24 mouse cellular contexts compared by ENCODE assay signal in genomic region chr5:102767822-102768221, GRCm38 (mm10).
DNase-seq lines count a peak whose midpoint lies in the region; ATAC-seq lines count a peak whose summit lies in the region.
"Had no signal": no experiment of that assay in that cellular context is flagged by ENCODE, and none has a peak within 500 bp of the region (broad histone marks: within the 10 kb centered on the region; RNA-seq: fewer than 3 reads in every experiment).

No protein-coding gene starts in this region.

- H3K4me1 ChIP-seq in heart, embryonic 15.5 days (replicated peaks): peaks cover 21% of the 10 kb centered on the region
- H3K4me1 ChIP-seq in kidney, embryonic 15.5 days: peaks cover 36% of the 10 kb centered on the region
- H3K4me1 ChIP-seq in limb, embryonic 13.5 days: peaks cover 34% of the 10 kb centered on the region
- peaks cover 18% of the 10 kb centered on the region for H3K4me1 ChIP-seq in limb, embryonic 15.5 days
- H3K4me1 ChIP-seq: forebrain, embryonic 15.5 days; liver, embryonic 15.5 days had no signal

- intact Hi-C loops in heart, postnatal 25 days (cut with DNase I): loop anchor here (5.0 to 10.0 kb wide), 3 partner anchors 61 to 563 kb away; no protein-coding TSS in a partner anchor

- no peaks in the 10 kb centered on the region for H3K36me3 ChIP-seq in heart, embryonic 15.5 days
- H3K36me3 ChIP-seq in kidney, embryonic 15.5 days: no peaks in the 10 kb centered on the region
- no peaks in the 10 kb centered on the region for H3K36me3 ChIP-seq in limb, embryonic 13.5 days
- H3K36me3 ChIP-seq in limb, embryonic 15.5 days: no peaks in the 10 kb centered on the region
- H3K36me3 ChIP-seq: embryonic facial prominence, embryonic 12.5 days; forebrain, embryonic 10.5 days; forebrain, embryonic 15.5 days; intestine, embryonic 15.5 days; liver, embryonic 15.5 days; midbrain, embryonic 10.5 days; midbrain, embryonic 15.5 days; stomach, embryonic 15.5 days had no signal

- H3K4me2 ChIP-seq in heart, embryonic 15.5 days: no peak overlapping the region
- H3K4me2 ChIP-seq in kidney, embryonic 15.5 days: peak overlapping the region; percentile 7; the same call in 1 of the 2 replicates
- H3K4me2 ChIP-seq in limb, embryonic 13.5 days (replicated peaks): peak overlapping the region; percentile 25
- H3K4me2 ChIP-seq in limb, embryonic 15.5 days: no peak overlapping the region
- H3K4me2 ChIP-seq: embryonic facial prominence, embryonic 12.5 days; forebrain, embryonic 15.5 days; liver, embryonic 15.5 days had no signal

- H3K9ac ChIP-seq in heart, embryonic 15.5 days: no peak overlapping the region
- no peak overlapping the region for H3K9ac ChIP-seq in kidney, embryonic 15.5 days
- H3K9ac ChIP-seq in limb, embryonic 13.5 days: no peak overlapping the region
- H3K9ac ChIP-seq in limb, embryonic 15.5 days: no peak overlapping the region
- H3K9ac ChIP-seq: embryonic facial prominence, embryonic 12.5 days; forebrain, embryonic 15.5 days; intestine, embryonic 15.5 days; liver, embryonic 15.5 days; lung, embryonic 14.5 days; midbrain, embryonic 15.5 days; stomach, embryonic 15.5 days had no signal

- WGBS in heart, embryonic 15.5 days: 72% methylated on average over 7 of the region's 7 CpGs
- WGBS in kidney, embryonic 15.5 days: 70% methylated on average over 7 of the region's 7 CpGs
- 31% methylated on average over 7 of the region's 7 CpGs for WGBS in limb, embryonic 13.5 days
- 26% methylated on average over 7 of the region's 7 CpGs for WGBS in limb, embryonic 15.5 days

- H3K27me3 ChIP-seq in heart, embryonic 15.5 days: no peaks in the 10 kb centered on the region
- no peaks in the 10 kb centered on the region for H3K27me3 ChIP-seq in kidney, embryonic 15.5 days
- no peaks in the 10 kb centered on the region for H3K27me3 ChIP-seq in limb, embryonic 13.5 days
- no peaks in the 10 kb centered on the region for H3K27me3 ChIP-seq in limb, embryonic 15.5 days
- H3K27me3 ChIP-seq: embryonic facial prominence, embryonic 12.5 days; forebrain, embryonic 15.5 days; intestine, embryonic 15.5 days; liver, embryonic 15.5 days; midbrain, embryonic 15.5 days; stomach, embryonic 15.5 days had no signal

- ATAC-seq in heart, embryonic 15.5 days (replicated peaks; ENCODE audit: insufficient number of reproducible peaks, insufficient read depth, low FRiP score, low read depth): no peak
- ATAC-seq in kidney, embryonic 15.5 days (replicated peaks; ENCODE audit: low FRiP score): no peak
- ATAC-seq in limb, embryonic 13.5 days (ENCODE audit: low FRiP score, low read depth): peak; percentile 49; the same call in 1 of the 2 replicates
- ATAC-seq in limb, embryonic 15.5 days (ENCODE audit: insufficient number of reproducible peaks, low FRiP score, low TSS enrichment, low read depth): no peak
- ATAC-seq: forebrain, embryonic 15.5 days had no signal

- DNase-seq in heart, postnatal 25 days (ENCODE audit: low spot score): no peak
- DNase-seq in kidney, postnatal 36 days: no peak
- DNase-seq: adrenal gland, postnatal 25 days; B cell, adult 2 months; cerebellum, adult 11-12 months; cerebellum, adult 9-11 months; gastrocnemius, postnatal 36 days; lung, postnatal 14 days; right cerebral cortex, postnatal 25 days had no signal

- H3K27ac ChIP-seq in heart, embryonic 15.5 days: peak overlapping the region; percentile 22; the same call in 1 of the 2 replicates
- H3K27ac ChIP-seq in kidney, embryonic 15.5 days: peak overlapping the region; percentile 87
- H3K27ac ChIP-seq in limb, embryonic 13.5 days: peak overlapping the region; percentile 70
- H3K27ac ChIP-seq in limb, embryonic 15.5 days: peak overlapping the region; percentile 19; the same call in 1 of the 2 replicates
- H3K27ac ChIP-seq: embryonic facial prominence, embryonic 12.5 days; forebrain, embryonic 10.5 days; forebrain, embryonic 15.5 days; intestine, embryonic 15.5 days; layer of hippocampus, adult 2 months; left cerebral cortex, adult 2 months; liver, embryonic 15.5 days; midbrain, embryonic 15.5 days; stomach, embryonic 15.5 days had no signal

- no peaks in the 10 kb centered on the region for H3K9me3 ChIP-seq in heart, embryonic 15.5 days (replicated peaks)
- H3K9me3 ChIP-seq in kidney, embryonic 15.5 days (replicated peaks): no peaks in the 10 kb centered on the region
- H3K9me3 ChIP-seq in limb, embryonic 13.5 days: no peaks in the 10 kb centered on the region
- H3K9me3 ChIP-seq in limb, embryonic 15.5 days: no peaks in the 10 kb centered on the region
- H3K9me3 ChIP-seq: embryonic facial prominence, embryonic 12.5 days; forebrain, embryonic 10.5 days; forebrain, embryonic 15.5 days; intestine, embryonic 15.5 days; liver, embryonic 15.5 days; midbrain, embryonic 10.5 days; midbrain, embryonic 15.5 days; stomach, embryonic 15.5 days had no signal

- no peak overlapping the region for H3K4me3 ChIP-seq in heart, embryonic 15.5 days
- H3K4me3 ChIP-seq in kidney, embryonic 15.5 days (replicated peaks): no peak overlapping the region
- H3K4me3 ChIP-seq in limb, embryonic 13.5 days: no peak overlapping the region
- H3K4me3 ChIP-seq in limb, embryonic 15.5 days: no peak overlapping the region
- H3K4me3 ChIP-seq: embryonic facial prominence, embryonic 12.5 days; forebrain, embryonic 10.5 days; forebrain, embryonic 15.5 days; intestine, embryonic 15.5 days; layer of hippocampus, adult 2 months; left cerebral cortex, adult 2 months; liver, embryonic 15.5 days; midbrain, embryonic 10.5 days; midbrain, embryonic 15.5 days; stomach, embryonic 15.5 days had no signal

Comparison
In these comparisons a context has a peak if more than half of its experiments do, and no peak if none do; other contexts are left out.
1. H3K4me2 ChIP-seq: peak in kidney, embryonic 15.5 days (single experiment) and limb, embryonic 13.5 days (single experiment); none in heart, embryonic 15.5 days (single experiment) and limb, embryonic 15.5 days (single experiment).
2. H3K27ac ChIP-seq: peak in every context shown above with its lines; median percentile 87 in kidney, embryonic 15.5 days; 70 in limb, embryonic 13.5 days; 22 in heart, embryonic 15.5 days; 19 in limb, embryonic 15.5 days.